Mouse (Mus musculus) lung, adult 2 months (tissue): ENCODE data around the gene Sag. TPM values are rescaled to one million over a fixed set of nuclear protein-coding genes. Genes with fewer than 3 reads are reported as not detected.

ENCODE experiments used
- DNase-seq: peaks from one replicate; pipeline ENCODE4 v3.0.0; 2022
- H3K4me1 ChIP-seq: fragments of 200-500 bp; 2 replicates; pipeline ENCODE4 v1.6.1; 2011; ENCODE audit warnings: low read length; ENCODE audit not compliant: control insufficient read depth, insufficient read depth
- H3K4me3 ChIP-seq: fragments of 200-500 bp; replicated peaks from 2 replicates; pipeline ENCODE3; 2011; ENCODE audit warnings: low read depth, mild to moderate bottlenecking, control low read depth, low read length; ENCODE audit errors: extremely low read depth
- CTCF ChIP-seq: fragments of 200-500 bp; IDR thresholded peaks from 2 replicates; pipeline ENCODE4 v1.5.1; 2011; ENCODE audit warnings: mild to moderate bottlenecking, low read length, control low read depth; ENCODE audit not compliant: insufficient read depth
- POLR2A ChIP-seq: fragments of 200-500 bp; IDR thresholded peaks from 2 replicates; pipeline ENCODE4 v1.6.1; 2011; ENCODE audit warnings: low read depth, mild to moderate bottlenecking, control low read depth, low read length, borderline replicate concordance; ENCODE audit errors: extremely low read depth
- WGBS: fragments of 180-500 bp; shearing (Covaris S2); methylation state at CpG from one replicate; pipeline ENCODE4 v1.1.7; 2018; 5-methylcytosine and 5-hydroxymethylcytosine counted together
- polyA plus RNA-seq: library from polyadenylated mRNA; depleted of rRNA; stranded (reverse); fragments of >200 nt; gene quantifications from 2 replicates; pipeline ENCODE4 v1.2.3, GENCODE M21; 2012

Gene Sag
- polyA plus RNA-seq, 1 experiment, result 0.86 TPM

- TF ChIP-seq POLR2A, result no peak
- no peak for TF ChIP-seq CTCF
- DNase-seq, result no peak
- no peak overlapping the region for H3K4me3 ChIP-seq
- 36% methylated on average over 6 of the region's 6 CpGs for WGBS
- no peaks in the 10 kb centered on the region for H3K4me1 ChIP-seq
Observed at GRCm38 (mm10) chr1:87829621-87830211, 26.2 kb downstream of the Sag start.

DNA sequence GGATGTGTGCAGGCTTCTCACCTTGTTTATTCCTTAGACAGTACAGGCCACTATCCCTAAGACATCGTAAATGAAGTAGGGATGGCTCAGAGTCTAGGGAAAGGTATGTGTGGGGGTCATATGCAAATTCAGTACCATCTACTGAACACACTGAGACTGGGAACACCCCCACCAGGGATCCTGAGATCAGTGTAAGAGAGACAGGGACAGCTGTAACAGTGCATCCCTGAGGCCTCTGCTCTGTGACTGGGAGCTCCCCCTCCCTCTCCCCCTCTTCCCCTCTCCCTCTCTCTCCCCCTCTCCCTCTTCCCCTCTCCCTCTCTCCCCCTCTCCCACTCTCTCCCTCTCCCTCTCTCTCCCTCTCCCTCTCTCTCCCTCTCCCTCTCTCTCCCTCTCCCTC, 33.0 kb downstream of the Sag start:
- TF ChIP-seq POLR2A (no peak), CTCF (no peak)
- 78% methylated on average over 1 of the region's 1 CpGs for WGBS
- Histone ChIP-seq H3K4me3 (no peak overlapping the region), H3K4me1 (no peaks in the 10 kb centered on the region)
- no peak for DNase-seq

- no peaks in the 10 kb centered on the region for H3K4me1 ChIP-seq
- no peak for TF ChIP-seq CTCF
- TF ChIP-seq POLR2A, result no peak
- no peak overlapping the region for H3K4me3 ChIP-seq
- no peak for DNase-seq
- 59% methylated on average over 5 of the region's 5 CpGs for WGBS
Observed at GRCm38 (mm10) chr1:87837018-87837417, 33.5 kb downstream of the Sag start.

- H3K4me3 ChIP-seq, result no peak overlapping the region
- TF ChIP-seq POLR2A (no peak), CTCF (no peak)
- no peaks in the 10 kb centered on the region for H3K4me1 ChIP-seq
- DNase-seq, result no peak
- WGBS, result 61% methylated on average over 11 of the region's 11 CpGs
Observed at GRCm38 (mm10) chr1:87840411-87841208, 37.1 kb downstream of the Sag start.

- WGBS, result 29% methylated on average over 2 of the region's 2 CpGs
- no peak for DNase-seq
- H3K4me3 ChIP-seq, result no peak overlapping the region
- TF ChIP-seq CTCF (no peak), POLR2A (no peak)
- H3K4me1 ChIP-seq, result 0 out of 2 replicates have a peak, but pooled peaks cover 2% of the 10 kb centered on the region
Observed at GRCm38 (mm10) chr1:87846801-87847474, 43.5 kb downstream of the Sag start.

DNA sequence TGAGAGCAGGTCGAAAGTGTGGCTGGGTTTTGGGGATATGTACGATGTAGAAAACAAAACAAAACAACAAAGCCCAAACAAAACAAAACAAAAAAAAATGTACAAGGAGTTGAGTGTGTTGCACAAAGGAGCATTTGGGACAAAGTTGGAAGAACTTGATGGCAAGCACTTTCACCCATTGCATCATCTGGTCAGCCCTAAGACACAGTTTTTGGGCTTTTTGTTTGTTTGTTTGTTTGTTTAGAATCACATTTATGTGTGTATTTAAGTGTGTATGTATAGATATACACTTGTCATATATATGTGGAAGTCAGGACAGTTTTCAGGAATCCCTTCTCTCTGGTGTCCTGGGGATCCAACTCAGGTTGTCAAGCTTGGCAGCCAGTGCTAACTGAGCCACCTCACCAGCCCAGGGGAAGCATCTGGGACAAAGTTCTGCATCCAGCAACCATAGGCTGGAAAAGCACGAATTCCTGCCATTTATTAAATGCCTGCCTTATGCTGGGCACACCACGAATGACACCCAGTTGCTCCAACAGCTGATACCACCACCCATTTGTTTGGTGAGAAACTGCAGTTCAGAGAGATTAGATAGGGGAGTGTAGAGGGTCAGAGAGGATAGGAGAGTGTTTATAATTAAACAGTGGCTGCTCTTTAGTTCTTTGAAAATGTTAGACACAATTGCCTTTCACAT, 44.1 kb downstream of the Sag start:
- TF ChIP-seq CTCF (no peak), POLR2A (no peak)
- DNase-seq, result no peak
- 30% methylated on average over 4 of the region's 4 CpGs for WGBS
- Histone ChIP-seq H3K4me3 (no peak overlapping the region), H3K4me1 (0 out of 2 replicates have a peak, but pooled peaks cover 4% of the 10 kb centered on the region)

DNA sequence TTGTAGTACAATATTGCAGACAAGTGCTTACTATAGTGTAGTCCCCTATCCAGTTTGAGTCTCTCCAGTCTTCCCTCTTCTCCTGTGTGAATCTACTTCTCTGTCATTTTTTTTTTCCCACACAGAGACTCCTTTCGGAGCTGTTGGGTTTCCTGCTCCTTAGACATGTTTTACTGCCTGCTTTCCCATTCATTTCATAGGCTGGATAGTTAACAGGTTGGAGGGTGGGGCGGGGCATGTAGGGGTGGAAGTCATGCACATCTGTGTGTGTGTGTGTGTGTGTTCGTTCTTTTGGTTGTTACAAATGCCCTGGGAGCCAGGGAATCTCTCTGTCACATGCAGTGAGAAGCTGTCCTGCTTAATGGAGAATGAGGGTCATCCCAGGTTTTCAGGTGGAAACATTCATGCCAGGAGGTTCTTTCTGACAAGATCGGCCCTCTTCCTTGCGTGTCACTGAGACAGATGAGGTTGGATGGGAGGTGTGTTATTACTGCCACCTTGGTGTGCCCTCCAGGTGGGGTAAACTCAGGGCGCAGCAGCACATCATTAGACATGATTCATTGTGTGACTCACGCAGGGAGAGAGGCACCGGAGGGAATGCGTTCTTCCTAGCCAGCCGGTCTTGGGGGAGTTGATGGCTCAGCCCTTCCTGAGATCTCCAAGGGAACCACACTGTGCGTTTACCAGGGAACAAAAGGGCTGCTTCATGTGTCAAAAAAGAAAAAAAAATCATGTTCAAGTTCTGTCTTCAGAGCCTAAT, 44.9 kb downstream of the Sag start:
- no peak overlapping the region for H3K4me3 ChIP-seq
- no peak for TF ChIP-seq CTCF
- TF ChIP-seq POLR2A, result no peak
- 48% methylated on average over 11 of the region's 11 CpGs for WGBS
- no peak for DNase-seq
- 0 out of 2 replicates have a peak, but pooled peaks cover 5% of the 10 kb centered on the region for H3K4me1 ChIP-seq

DNA sequence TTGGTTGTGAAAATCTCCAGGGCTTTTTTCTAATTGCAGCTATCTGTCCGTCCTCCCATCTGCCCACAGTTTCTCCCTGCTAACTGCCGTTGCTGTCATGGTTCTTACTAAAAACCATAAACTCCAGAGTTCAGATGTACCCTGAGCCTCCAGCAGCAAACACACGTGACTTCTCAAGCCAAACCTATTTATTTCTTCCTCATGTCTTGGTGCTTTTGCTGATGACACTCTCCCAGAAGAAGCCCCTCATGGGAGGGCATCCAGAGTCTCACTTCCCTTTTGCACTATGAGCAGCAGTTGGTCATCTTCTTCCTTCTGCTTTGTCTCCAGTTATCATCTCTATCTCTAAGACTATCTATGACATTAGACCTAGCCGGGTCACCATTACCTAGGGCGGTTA, 45.8 kb downstream of the Sag start:
- Histone ChIP-seq H3K4me3 (no peak overlapping the region), H3K4me1 (0 out of 2 replicates have a peak, but pooled peaks cover 6% of the 10 kb centered on the region)
- DNase-seq, result no peak
- WGBS, result 53% methylated on average over 5 of the region's 5 CpGs
- TF ChIP-seq CTCF (no peak), POLR2A (no peak)
